Mouse (Mus musculus): ENCODE measurements around the gene Gimap9.

DNA sequence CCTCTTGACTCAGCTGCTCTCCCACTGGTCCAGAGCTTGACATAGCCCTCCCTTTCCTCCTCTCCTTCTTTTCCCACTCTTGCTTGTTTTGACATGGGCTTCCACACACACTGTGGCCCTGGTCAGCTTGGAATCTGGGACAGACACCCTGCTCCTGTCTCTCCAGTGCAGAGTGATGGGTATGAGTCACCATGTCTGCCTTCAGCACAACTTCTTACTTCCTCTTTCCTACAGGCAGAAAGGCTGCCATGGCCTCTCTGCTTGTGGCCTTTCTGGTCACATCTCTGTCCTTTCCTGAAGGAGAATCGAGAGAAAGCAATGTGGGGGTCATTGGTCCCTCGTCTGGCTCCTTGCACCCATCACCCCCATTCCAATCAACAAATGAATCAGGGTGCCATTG is 11.1 kb downstream of the Gimap9 start:
- TF ChIP-seq CTCF (IDR thresholded peaks at IDR 0.05; ENCODE audit: low read depth): no peak
- no peak for TF ChIP-seq EP300 (IDR thresholded peaks at IDR 0.05; ENCODE audit: low read depth)

Data from liver, postnatal 0 days (tissue).